Mouse (Mus musculus): ENCODE measurements at regions not wholly inside any gene's neighbourhood (a gene's known extent, or its start where the extent isn't known, plus 50 kb on each side); places are given as distances from the start of the nearest gene placed in this dataset.

DNA sequence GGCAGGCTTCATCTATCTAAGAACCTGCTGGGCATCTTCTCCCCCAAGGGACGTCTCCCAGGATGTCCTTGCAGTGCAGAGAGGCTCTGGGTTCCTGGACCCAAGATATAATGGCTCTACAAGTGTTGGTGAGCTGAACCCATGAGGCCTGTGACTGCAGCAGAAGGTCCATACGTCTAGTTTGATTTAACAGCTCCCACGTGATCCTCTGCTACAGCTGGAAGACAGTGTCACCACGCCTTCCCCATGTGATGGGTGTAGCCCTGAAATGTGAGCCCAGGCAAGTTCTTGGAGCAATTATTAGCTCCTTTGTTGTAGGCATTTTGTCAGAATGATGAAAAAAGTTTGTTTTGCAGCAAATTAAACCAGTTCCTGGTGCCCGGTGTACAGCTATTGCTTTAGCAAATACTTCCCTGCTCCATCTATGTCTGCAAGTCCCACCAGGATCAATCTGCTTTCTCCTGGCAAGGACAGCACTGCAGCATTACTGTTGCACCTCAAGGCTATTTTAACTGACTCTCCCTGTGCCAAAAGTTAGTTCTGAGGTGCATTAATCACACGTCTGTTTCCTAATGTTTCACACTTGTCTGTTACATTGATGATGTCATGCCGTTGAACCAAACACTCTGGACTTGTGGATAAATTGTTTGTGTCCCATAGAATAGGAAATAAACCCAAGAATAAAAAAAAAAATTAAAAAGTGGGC, 164.2 kb upstream of the Cdkn2b start:
- Histone ChIP-seq H3K27ac (ENCODE audit: insufficient read depth, low read depth, low read length) (no peak overlapping the region), H3K27me3 (ENCODE audit: control insufficient read depth, insufficient read depth, low read length) (no peaks in the 10 kb centered on the region), H3K36me3 (ENCODE audit: control insufficient read depth, insufficient read depth, low read length) (no peaks in the 10 kb centered on the region), H3K4me3 (ENCODE audit: low read depth, low read length) (no peak overlapping the region), H3K4me1 (ENCODE audit: control insufficient read depth, insufficient read depth, insufficient read length, low read length) (peaks cover 5% of the 10 kb centered on the region; the same call in 1 of the 2 replicates)
- TF ChIP-seq POLR2A (IDR thresholded peaks at IDR 0.05; ENCODE audit: low read depth, low read length), result no peak
- no peak for TF ChIP-seq CTCF (IDR thresholded peaks at IDR 0.05; ENCODE audit: extremely low read depth, insufficient read length, insufficient replicate concordance, low read depth, low read length)
- 50% methylated on average over 7 of the region's 7 CpGs for WGBS

GRCm38 (mm10) chr4:89471426-89471825, 160.6 kb upstream of the Cdkn2b start:
- no peak for TF ChIP-seq CTCF (IDR thresholded peaks at IDR 0.05; ENCODE audit: extremely low read depth, insufficient read length, insufficient replicate concordance, low read depth, low read length)
- TF ChIP-seq POLR2A (IDR thresholded peaks at IDR 0.05; ENCODE audit: low read depth, low read length), result no peak
- no peaks in the 10 kb centered on the region for H3K36me3 ChIP-seq (ENCODE audit: control insufficient read depth, insufficient read depth, low read length)
- H3K4me3 ChIP-seq (ENCODE audit: low read depth, low read length), result no peak overlapping the region
- H3K27ac ChIP-seq (ENCODE audit: insufficient read depth, low read depth, low read length), result no peak overlapping the region
- no peaks in the 10 kb centered on the region for H3K27me3 ChIP-seq (ENCODE audit: control insufficient read depth, insufficient read depth, low read length)
- peaks cover 5% of the 10 kb centered on the region; the same call in 1 of the 2 replicates for H3K4me1 ChIP-seq (ENCODE audit: control insufficient read depth, insufficient read depth, insufficient read length, low read length)
- 82% methylated on average over 1 of the region's 1 CpGs for WGBS

DNA sequence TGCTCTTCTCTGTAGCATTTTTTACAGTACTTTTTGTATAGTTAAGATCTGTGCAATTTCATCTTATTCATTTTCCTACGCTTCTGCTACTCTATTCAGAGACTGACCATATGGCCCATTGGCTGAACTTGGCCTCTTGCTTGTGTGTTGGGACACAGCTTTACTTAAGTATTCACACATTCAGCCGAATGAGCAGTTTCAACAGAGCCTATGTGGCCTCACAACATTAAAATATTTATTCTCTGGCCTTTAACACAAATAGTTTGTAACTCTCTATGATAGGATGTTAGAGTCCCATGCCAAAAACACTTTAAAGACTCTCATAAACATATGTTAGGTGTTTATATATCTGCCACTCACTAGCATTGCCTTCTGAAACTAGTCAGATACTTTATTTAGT, 159.9 kb upstream of the Cdkn2b start:
- TF ChIP-seq POLR2A (IDR thresholded peaks at IDR 0.05; ENCODE audit: low read depth, low read length), result no peak
- TF ChIP-seq CTCF (IDR thresholded peaks at IDR 0.05; ENCODE audit: extremely low read depth, insufficient read length, insufficient replicate concordance, low read depth, low read length), result no peak
- WGBS, result 87% methylated on average over 2 of the region's 2 CpGs
- no peak overlapping the region for H3K27ac ChIP-seq (ENCODE audit: insufficient read depth, low read depth, low read length)
- H3K36me3 ChIP-seq (ENCODE audit: control insufficient read depth, insufficient read depth, low read length), result no peaks in the 10 kb centered on the region
- no peaks in the 10 kb centered on the region for H3K27me3 ChIP-seq (ENCODE audit: control insufficient read depth, insufficient read depth, low read length)
- no peak overlapping the region for H3K4me3 ChIP-seq (ENCODE audit: low read depth, low read length)
- peaks cover 5% of the 10 kb centered on the region; the same call in 1 of the 2 replicates for H3K4me1 ChIP-seq (ENCODE audit: control insufficient read depth, insufficient read depth, insufficient read length, low read length)

- Histone ChIP-seq H3K4me1 (ENCODE audit: control insufficient read depth, insufficient read depth, insufficient read length, low read length) (peaks cover 2% of the 10 kb centered on the region; the same call in 1 of the 2 replicates), H3K27ac (ENCODE audit: insufficient read depth, low read depth, low read length) (no peak overlapping the region), H3K27me3 (ENCODE audit: control insufficient read depth, insufficient read depth, low read length) (no peaks in the 10 kb centered on the region), H3K36me3 (ENCODE audit: control insufficient read depth, insufficient read depth, low read length) (no peaks in the 10 kb centered on the region), H3K4me3 (ENCODE audit: low read depth, low read length) (no peak overlapping the region)
- TF ChIP-seq CTCF (IDR thresholded peaks at IDR 0.05; ENCODE audit: extremely low read depth, insufficient read length, insufficient replicate concordance, low read depth, low read length) (no peak), POLR2A (IDR thresholded peaks at IDR 0.05; ENCODE audit: low read depth, low read length) (no peak)
- WGBS, result 55% methylated on average over 8 of the region's 8 CpGs
Measured at GRCm38 (mm10) chr4:89469883-89470282, 159.0 kb upstream of the Cdkn2b start.

GRCm38 (mm10) chr4:89469406-89469805, 158.6 kb upstream of the Cdkn2b start:
- 82% methylated on average over 3 of the region's 3 CpGs for WGBS
- no peak overlapping the region for H3K27ac ChIP-seq (ENCODE audit: insufficient read depth, low read depth, low read length)
- TF ChIP-seq CTCF (IDR thresholded peaks at IDR 0.05; ENCODE audit: extremely low read depth, insufficient read length, insufficient replicate concordance, low read depth, low read length), result no peak
- TF ChIP-seq POLR2A (IDR thresholded peaks at IDR 0.05; ENCODE audit: low read depth, low read length), result no peak
- no peaks in the 10 kb centered on the region for H3K4me1 ChIP-seq (ENCODE audit: control insufficient read depth, insufficient read depth, insufficient read length, low read length)
- no peaks in the 10 kb centered on the region for H3K27me3 ChIP-seq (ENCODE audit: control insufficient read depth, insufficient read depth, low read length)
- no peaks in the 10 kb centered on the region for H3K36me3 ChIP-seq (ENCODE audit: control insufficient read depth, insufficient read depth, low read length)
- no peak overlapping the region for H3K4me3 ChIP-seq (ENCODE audit: low read depth, low read length)

DNA sequence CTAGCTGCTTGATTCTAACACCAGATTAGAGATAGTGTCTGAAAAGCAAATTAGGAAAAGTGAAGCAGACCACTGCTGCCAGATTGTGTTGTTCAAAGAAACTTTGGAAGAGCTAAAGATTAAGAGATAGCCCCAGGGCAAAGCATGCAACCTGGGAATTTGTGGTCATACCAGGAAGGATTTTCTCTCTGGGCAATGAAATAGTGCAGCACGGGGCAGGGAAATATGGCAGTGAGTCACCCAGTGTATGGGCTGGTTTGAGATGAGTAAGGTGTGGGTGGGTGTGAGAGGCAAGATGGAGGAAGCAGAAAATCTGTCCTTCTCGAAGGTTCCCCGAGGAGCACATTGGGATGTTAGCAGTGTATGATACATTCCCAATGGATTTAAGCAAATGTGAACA, 155.9 kb upstream of the Cdkn2b start:
- no peaks in the 10 kb centered on the region for H3K36me3 ChIP-seq (ENCODE audit: control insufficient read depth, insufficient read depth, low read length)
- 69% methylated on average over 3 of the region's 3 CpGs for WGBS
- H3K27ac ChIP-seq (ENCODE audit: insufficient read depth, low read depth, low read length), result no peak overlapping the region
- no peaks in the 10 kb centered on the region for H3K27me3 ChIP-seq (ENCODE audit: control insufficient read depth, insufficient read depth, low read length)
- H3K4me1 ChIP-seq (ENCODE audit: control insufficient read depth, insufficient read depth, insufficient read length, low read length), result no peaks in the 10 kb centered on the region
- TF ChIP-seq POLR2A (IDR thresholded peaks at IDR 0.05; ENCODE audit: low read depth, low read length), result no peak
- no peak for TF ChIP-seq CTCF (IDR thresholded peaks at IDR 0.05; ENCODE audit: extremely low read depth, insufficient read length, insufficient replicate concordance, low read depth, low read length)
- no peak overlapping the region for H3K4me3 ChIP-seq (ENCODE audit: low read depth, low read length)

GRCm38 (mm10) chr4:89463121-89463520, 152.3 kb upstream of the Cdkn2b start:
- no peaks in the 10 kb centered on the region for H3K4me1 ChIP-seq (ENCODE audit: control insufficient read depth, insufficient read depth, insufficient read length, low read length)
- no peak overlapping the region for H3K4me3 ChIP-seq (ENCODE audit: low read depth, low read length)
- 91% methylated on average over 4 of the region's 4 CpGs for WGBS
- no peak overlapping the region for H3K27ac ChIP-seq (ENCODE audit: insufficient read depth, low read depth, low read length)
- no peaks in the 10 kb centered on the region for H3K36me3 ChIP-seq (ENCODE audit: control insufficient read depth, insufficient read depth, low read length)
- no peaks in the 10 kb centered on the region for H3K27me3 ChIP-seq (ENCODE audit: control insufficient read depth, insufficient read depth, low read length)
- no peak for TF ChIP-seq CTCF (IDR thresholded peaks at IDR 0.05; ENCODE audit: extremely low read depth, insufficient read length, insufficient replicate concordance, low read depth, low read length)
- TF ChIP-seq POLR2A (IDR thresholded peaks at IDR 0.05; ENCODE audit: low read depth, low read length), result no peak

Measured in small intestine, adult 2 months (tissue).